Mouse (Mus musculus) MEL (cell line): ENCODE measurements around the gene Oas3. TPM values are rescaled to one million over a fixed set of nuclear protein-coding genes. Genes with fewer than 3 reads are reported as not detected.

Experiments
- DNase-seq: peaks from one replicate; pipeline ENCODE4 v3.0.0; 2011; ENCODE audit warnings: low read depth, low spot score
- H3K27ac ChIP-seq: 2 replicates; pipeline ENCODE4 v1.5.1; 2012; ENCODE audit warnings: low read depth, mild to moderate bottlenecking, control low read depth, low read length, moderate library complexity; ENCODE audit not compliant: control insufficient read depth
- H3K27me3 ChIP-seq, 2 experiments: fragments of 150-350 bp in 1 of 2; sonication (generic) in 1 of 2; 2 replicates each; pipeline ENCODE4 v1.6.1; 2012; ENCODE audit warnings: low read length in 2 of 2, mild to moderate bottlenecking in 2 of 2, improper control_type of control experiment in 1 of 2, moderate library complexity in 1 of 2; ENCODE audit not compliant: insufficient read depth in 2 of 2, control insufficient read depth in 1 of 2
- H3K36me3 ChIP-seq, 2 experiments: 2 replicates each; pipeline ENCODE4 v1.6.1; 2012 to 2014; ENCODE audit warnings: low read length in 2 of 2, improper control_type of control experiment in 1 of 2, inconsistent platforms in 1 of 2, mild to moderate bottlenecking in 1 of 2; ENCODE audit not compliant: insufficient read depth in 2 of 2, control insufficient read depth in 1 of 2
- H3K4me1 ChIP-seq, 2 experiments: fragments of 150-350 bp in 1 of 2; sonication (generic) in 1 of 2; 2 replicates each; pipeline ENCODE4 v1.6.1; 2012; ENCODE audit warnings: low read length in 2 of 2, improper control_type of control experiment in 1 of 2, mild to moderate bottlenecking in 1 of 2; ENCODE audit not compliant: insufficient read depth in 2 of 2, control insufficient read depth in 1 of 2
- H3K4me3 ChIP-seq, 2 experiments: fragments of 150-350 bp in 1 of 2; sonication (generic) in 1 of 2; 2 replicates each; pipeline ENCODE4 v1.5.1; 2012; ENCODE audit warnings: low read depth in 2 of 2, low read length in 2 of 2, mild to moderate bottlenecking in 2 of 2, moderate library complexity in 2 of 2, control low read depth in 1 of 2, improper control_type of control experiment in 1 of 2; ENCODE audit not compliant: control insufficient read depth in 1 of 2, insufficient read depth in 1 of 2
- H3K79me2 ChIP-seq: 2 replicates; pipeline ENCODE4 v1.6.1; 2012; ENCODE audit warnings: mild to moderate bottlenecking, low read length, moderate library complexity; ENCODE audit not compliant: control insufficient read depth, poor library complexity, insufficient read depth
- H3K9ac ChIP-seq: 2 replicates; pipeline ENCODE4 v1.6.1; 2012; ENCODE audit warnings: low read depth, mild to moderate bottlenecking, control low read depth, low read length, moderate library complexity; ENCODE audit not compliant: control insufficient read depth, poor library complexity, severe bottlenecking
- H3K9me3 ChIP-seq: fragments of 150-350 bp; sonication (generic); replicated peaks from 2 replicates; pipeline ENCODE4 v1.6.1; 2012; ENCODE audit warnings: mild to moderate bottlenecking, low read length, improper control_type of control experiment, moderate library complexity; ENCODE audit not compliant: insufficient read depth
- BHLHE40 ChIP-seq: IDR thresholded peaks from 2 replicates; pipeline ENCODE4 v1.6.1; 2012; ENCODE audit warnings: low read depth, mild to moderate bottlenecking, inconsistent platforms, low read length, improper control_type of control experiment, borderline replicate concordance
- CTCF ChIP-seq, 3 experiments: IDR thresholded peaks in 2 of 3; conservative IDR thresholded peaks in 1 of 3; 2 replicates each; pipeline ENCODE4 v1.5.1; 2011 to 2012; ENCODE audit warnings: low read length in 3 of 3, low read depth in 2 of 3, mild to moderate bottlenecking in 2 of 3, improper control_type of control experiment in 1 of 3, inconsistent platforms in 1 of 3, mixed read lengths in 1 of 3, moderate library complexity in 1 of 3; ENCODE audit not compliant: control insufficient read depth in 1 of 3, insufficient read depth in 1 of 3, poor library complexity in 1 of 3, severe bottlenecking in 1 of 3
- ELF1 ChIP-seq: IDR thresholded peaks from 2 replicates; pipeline ENCODE4 v1.6.1; 2014; ENCODE audit warnings: low read depth, mild to moderate bottlenecking, inconsistent platforms, low read length, improper control_type of control experiment, moderate library complexity
- GABPA ChIP-seq: IDR thresholded peaks from 2 replicates; pipeline ENCODE4 v1.6.1; 2012; ENCODE audit warnings: low read depth, mild to moderate bottlenecking, inconsistent platforms, low read length, improper control_type of control experiment, moderate library complexity
- GATA1 ChIP-seq: IDR thresholded peaks from 2 replicates; pipeline ENCODE4 v1.6.1; 2011; ENCODE audit warnings: low read depth, low read length, improper control_type of control experiment
- HCFC1 ChIP-seq: IDR thresholded peaks from 2 replicates; pipeline ENCODE4 v1.6.1; 2012; ENCODE audit warnings: low read depth, mild to moderate bottlenecking, inconsistent platforms, low read length, improper control_type of control experiment, moderate library complexity
- MXI1 ChIP-seq: IDR thresholded peaks from 2 replicates; pipeline ENCODE4 v1.6.1; 2011; ENCODE audit warnings: mild to moderate bottlenecking, low read depth, low read length, improper control_type of control experiment
- MYB ChIP-seq: IDR thresholded peaks from 2 replicates; pipeline ENCODE4 v1.6.1; 2011; ENCODE audit warnings: mild to moderate bottlenecking, low read depth, low read length, improper control_type of control experiment
- NRF1 ChIP-seq: IDR thresholded peaks from 2 replicates; pipeline ENCODE4 v1.6.1; 2014; ENCODE audit warnings: low read depth, mild to moderate bottlenecking, inconsistent platforms, low read length, improper control_type of control experiment, moderate library complexity; ENCODE audit not compliant: poor library complexity, insufficient read depth, severe bottlenecking
- POLR2A ChIP-seq, 2 experiments: IDR thresholded peaks; 2 replicates each; pipeline ENCODE4 v1.6.1; 2011 to 2012; ENCODE audit warnings: low read length in 2 of 2, mild to moderate bottlenecking in 2 of 2, control low read depth in 1 of 2, improper control_type of control experiment in 1 of 2, low read depth in 1 of 2, moderate library complexity in 1 of 2; ENCODE audit not compliant: control insufficient read depth in 1 of 2, insufficient read depth in 1 of 2, poor library complexity in 1 of 2
- RAD21 ChIP-seq: IDR thresholded peaks from 2 replicates; pipeline ENCODE4 v1.6.1; 2011; ENCODE audit warnings: mild to moderate bottlenecking, low read depth, low read length, improper control_type of control experiment
- RCOR1 ChIP-seq: IDR thresholded peaks from 2 replicates; pipeline ENCODE4 v1.6.1; 2012; ENCODE audit warnings: low read depth, mild to moderate bottlenecking, inconsistent platforms, low read length, improper control_type of control experiment
- SMC3 ChIP-seq: IDR thresholded peaks from 2 replicates; pipeline ENCODE4 v1.6.1; 2011; ENCODE audit warnings: low read depth, low read length, improper control_type of control experiment
- TAL1 ChIP-seq: IDR thresholded peaks from 2 replicates; pipeline ENCODE4 v1.6.1; 2012; ENCODE audit warnings: mild to moderate bottlenecking, inconsistent platforms, low read length, moderate library complexity, mixed read lengths
- TBP ChIP-seq: IDR thresholded peaks from 2 replicates; pipeline ENCODE4 v1.8.0; 2011; ENCODE audit warnings: low read depth, low read length, improper control_type of control experiment
- TCF12 ChIP-seq: IDR thresholded peaks from 2 replicates; pipeline ENCODE4 v1.6.1; 2014; ENCODE audit warnings: low read depth, mild to moderate bottlenecking, inconsistent platforms, low read length, improper control_type of control experiment, moderate library complexity
- USF1 ChIP-seq: IDR thresholded peaks from 2 replicates; pipeline ENCODE4 v1.6.1; 2014; ENCODE audit warnings: low read depth, mild to moderate bottlenecking, inconsistent platforms, low read length, improper control_type of control experiment, moderate library complexity
- USF2 ChIP-seq, 2 experiments: IDR thresholded peaks; 2 replicates each; pipeline ENCODE4 v1.6.1; 2011 to 2012; ENCODE audit warnings: improper control_type of control experiment in 2 of 2, low read length in 2 of 2, borderline replicate concordance in 1 of 2, inconsistent platforms in 1 of 2, low read depth in 1 of 2, mild to moderate bottlenecking in 1 of 2; ENCODE audit not compliant: insufficient read depth in 1 of 2
- ZC3H11A ChIP-seq: IDR thresholded peaks from 2 replicates; pipeline ENCODE4 v1.6.1; 2012; ENCODE audit warnings: low read depth, mild to moderate bottlenecking, inconsistent platforms, low read length, improper control_type of control experiment
- ZNF384 ChIP-seq: IDR thresholded peaks from 2 replicates; pipeline ENCODE4 v1.6.1; 2012; ENCODE audit warnings: low read depth, mild to moderate bottlenecking, inconsistent platforms, low read length, improper control_type of control experiment
- polyA plus RNA-seq, 2 experiments: library from polyadenylated mRNA; stranded (reverse) in 1 of 2; unstranded in 1 of 2; fragments of >175 nt in 1 of 2; fragments of >200 nt in 1 of 2; gene quantifications; 2 replicates each; pipeline versions ENCODE4 v1.2.1 to v1.2.4; 2012; ENCODE audit warnings: low replicate concordance in 2 of 2, low read depth in 1 of 2; ENCODE audit not compliant: insufficient read length in 2 of 2, insufficient read depth in 1 of 2, missing spikeins in 1 of 2
- total RNA-seq: library from RNA; depleted of rRNA; stranded (reverse); fragments of 300-350 nt; gene quantifications from 2 replicates; pipeline ENCODE4 v1.2.3, GENCODE M21; 2012

Oas3 gene
- total and polyA plus RNA-seq, 3 experiments = 1.9 to 4.0 TPM; not detected in 1

DNA sequence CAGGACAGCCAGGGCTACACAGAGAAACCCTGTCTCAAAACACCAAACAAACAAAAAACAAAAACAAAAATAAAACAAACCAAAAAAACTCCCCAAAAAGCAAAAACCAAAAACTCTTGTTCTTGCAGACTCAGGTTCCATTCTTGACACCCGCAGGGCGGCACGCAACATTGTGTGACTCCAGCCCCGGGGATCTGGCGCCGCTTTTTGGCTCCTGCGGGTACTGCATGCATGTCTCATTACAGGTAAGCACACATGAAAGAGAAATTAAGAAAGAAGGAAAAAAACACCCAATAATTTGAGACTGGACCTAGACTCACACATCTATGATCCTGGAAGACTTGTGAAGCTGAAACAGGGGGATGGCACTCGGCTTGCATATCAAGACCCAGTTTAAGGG, 12.5 kb downstream of the Oas3 start:
- Histone ChIP-seq H3K9me3 (no peaks in the 10 kb centered on the region), H3K36me3 (no peaks in the 10 kb centered on the region)
- TF ChIP-seq ELF1 (no peak), CTCF (IDR thresholded peaks at IDR 0.05 in 2 of 3, conservative IDR thresholded peaks at IDR 0.05 in 1 of 3; ENCODE audit: control insufficient read depth in 1 of 3, insufficient read depth in 1 of 3, low read depth in 2 of 3, low read length in 3 of 3, poor library complexity in 1 of 3, severe bottlenecking in 1 of 3) (0 out of 6 replicates have a peak, but pooled peaks of 1 of the 3 experiments have one; percentile 28)

GRCm38 (mm10) chr5:120761901-120762300, 15.6 kb downstream of the Oas3 start:
- no peak overlapping the region for H3K4me3 ChIP-seq
- no peaks in the 10 kb centered on the region for H3K79me2 ChIP-seq
- no peaks in the 10 kb centered on the region for H3K27me3 ChIP-seq
- DNase-seq = no peak
- no peaks in the 10 kb centered on the region for H3K36me3 ChIP-seq
- TF ChIP-seq GATA1 (no peak), GABPA (no peak), ZC3H11A (no peak), USF2 (IDR thresholded peaks at IDR 0.05; ENCODE audit: borderline replicate concordance in 1 of 2, insufficient read depth in 1 of 2, low read depth in 1 of 2, low read length in 2 of 2) (no peak), SMC3 (no peak), TCF12 (no peak), ELF1 (no peak), RAD21 (no peak), TBP (no peak), POLR2A (IDR thresholded peaks at IDR 0.05; ENCODE audit: control insufficient read depth in 1 of 2, insufficient read depth in 1 of 2, low read depth in 1 of 2, low read length in 2 of 2, poor library complexity in 1 of 2) (no peak), MYB (no peak), USF1 (no peak), HCFC1 (no peak), MXI1 (no peak), TAL1 (no peak)
- TF ChIP-seq, all 39 proteins: peak for 0
- H3K4me1 ChIP-seq = no peaks in the 10 kb centered on the region
- H3K27ac ChIP-seq = no peak overlapping the region
- H3K9ac ChIP-seq = no peak overlapping the region
- no peaks in the 10 kb centered on the region for H3K9me3 ChIP-seq

More for the DNA sequence above, 12.5 kb downstream of the Oas3 start:
- Histone ChIP-seq H3K27me3 (no peaks in the 10 kb centered on the region), H3K4me1 (0 out of 4 replicates have a peak, but pooled peaks cover 0 to 3% of the 10 kb centered on the region in 2 experiments), H3K4me3 (no peak overlapping the region), H3K9ac (no peak overlapping the region), H3K79me2 (no peaks in the 10 kb centered on the region), H3K27ac (no peak overlapping the region)
- no peak for DNase-seq

- no peak overlapping the region for H3K4me3 ChIP-seq
These were observed 23.2 kb downstream of the Oas3 start for GRCm38 (mm10) chr5:120754215-120754614.

More at GRCm38 (mm10) chr5:120754215-120754614, 23.2 kb downstream of the Oas3 start:
- no peaks in the 10 kb centered on the region for H3K27me3 ChIP-seq
- H3K79me2 ChIP-seq = no peaks in the 10 kb centered on the region
- H3K9me3 ChIP-seq = no peaks in the 10 kb centered on the region
- H3K36me3 ChIP-seq = no peaks in the 10 kb centered on the region
- no peak for DNase-seq
- H3K9ac ChIP-seq = no peak overlapping the region
- no peak for TF ChIP-seq TBP
- no peak for TF ChIP-seq BHLHE40
- TF ChIP-seq RCOR1 = no peak
- TF ChIP-seq NRF1 = no peak
- no peak for TF ChIP-seq ZNF384
- no peak for TF ChIP-seq POLR2A (IDR thresholded peaks at IDR 0.05; ENCODE audit: control insufficient read depth in 1 of 2, insufficient read depth in 1 of 2, low read depth in 1 of 2, low read length in 2 of 2, poor library complexity in 1 of 2)
- no peak for TF ChIP-seq MYB
- no peak overlapping the region for H3K27ac ChIP-seq
- peaks cover 0 to 2% of the 10 kb centered on the region in 2 experiments; a peak in 3 of 4 replicates for H3K4me1 ChIP-seq
